Mouse (Mus musculus): ENCODE measurements around the gene Gm13030. TPM values are rescaled to one million over a fixed set of nuclear protein-coding genes. Genes with fewer than 3 reads are reported as not detected.
A peak's percentile ranks its signal among the peaks of the same experiment; 100 is the strongest.

Gene Gm13030
- polyA plus RNA-seq, 1 experiment from 2014 or later, result not detected

DNA sequence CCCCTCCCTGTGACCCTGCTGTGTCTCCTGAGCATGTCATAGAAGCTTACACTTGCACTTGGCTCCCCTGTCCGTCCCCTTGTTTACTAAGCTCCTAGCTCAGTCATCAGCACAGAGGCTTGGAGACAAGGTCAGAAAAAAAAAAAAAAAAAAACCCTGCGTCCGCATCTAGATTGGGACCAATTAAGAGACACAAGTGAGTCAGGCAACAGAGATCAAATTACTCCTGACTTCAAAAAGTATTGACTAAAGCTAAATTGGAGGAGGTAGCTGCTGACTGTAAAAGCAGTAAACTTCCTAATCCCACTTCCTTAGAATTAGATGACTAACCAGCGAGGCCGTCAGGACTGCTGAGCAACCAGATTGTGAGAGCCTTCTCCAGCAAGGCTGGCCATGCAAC, 8.7 kb downstream of the Gm13030 start:
- no peak overlapping the region for H3K4me3 ChIP-seq (replicated peaks)
- no peaks in the 10 kb centered on the region for H3K9me3 ChIP-seq (replicated peaks)
- H3K9ac ChIP-seq (replicated peaks), result no peak overlapping the region
- 31% methylated on average over 5 of the region's 5 CpGs for WGBS
- H3K4me2 ChIP-seq, result no peak overlapping the region
- H3K36me3 ChIP-seq, result no peaks in the 10 kb centered on the region
- ATAC-seq (ENCODE audit: low FRiP score), result no peak
- no peak overlapping the region for H3K27ac ChIP-seq (replicated peaks)
- peaks cover 3% of the 10 kb centered on the region; the same call in 1 of the 2 replicates for H3K4me1 ChIP-seq
- no peaks in the 10 kb centered on the region for H3K27me3 ChIP-seq (replicated peaks)

DNA sequence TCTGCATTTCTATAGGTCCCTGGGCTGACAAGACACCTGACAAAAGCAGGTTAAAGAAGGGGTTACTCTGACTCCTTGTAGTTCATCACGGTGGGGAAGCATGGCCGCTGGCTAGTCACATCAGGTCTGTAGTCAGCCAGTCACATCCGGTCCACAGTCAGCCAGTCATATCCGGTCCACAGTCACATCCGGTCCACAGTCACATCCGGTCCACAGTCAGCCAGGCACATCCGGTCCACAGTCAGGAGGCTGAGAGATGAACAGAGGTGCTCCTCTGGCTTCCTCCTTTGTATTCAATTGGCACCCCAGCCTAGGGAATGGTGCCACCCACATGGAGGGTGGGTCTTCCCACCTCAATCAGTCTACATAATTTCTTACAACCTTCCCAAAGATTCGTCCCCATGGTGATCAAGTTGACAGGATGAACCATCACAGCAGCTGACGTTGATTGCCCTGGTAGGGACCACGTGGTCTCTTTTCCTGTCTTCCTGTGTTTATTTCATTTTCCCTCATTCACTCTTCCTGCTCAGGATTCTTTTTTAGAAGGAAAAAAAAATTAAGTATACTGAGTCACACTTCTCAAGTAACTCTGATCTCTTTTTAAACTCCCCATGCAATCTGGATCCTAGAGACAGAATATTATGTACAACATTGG, 10.3 kb downstream of the Gm13030 start, which contains the start of gene Pla2g5:
Pla2g5 (minus strand) TSS at position 139 of the 655 bp plus-strand sequence.
- no peak for ATAC-seq (ENCODE audit: low FRiP score)
- Histone ChIP-seq H3K27ac (replicated peaks) (no peak within 1 kb of the TSS), H3K4me3 (replicated peaks) (no peak within 1 kb of the TSS), H3K9me3 (replicated peaks) (no peaks in the 10 kb centered on the region), H3K9ac (replicated peaks) (no peak within 1 kb of the TSS), H3K4me1 (peaks cover 9% of the 10 kb centered on the region; the same call in 1 of the 2 replicates), H3K4me2 (no peak within 1 kb of the TSS), H3K36me3 (no peaks in the 10 kb centered on the region), H3K27me3 (replicated peaks) (no peaks in the 10 kb centered on the region)
- WGBS, result 78% methylated on average over 10 of the region's 10 CpGs

DNA sequence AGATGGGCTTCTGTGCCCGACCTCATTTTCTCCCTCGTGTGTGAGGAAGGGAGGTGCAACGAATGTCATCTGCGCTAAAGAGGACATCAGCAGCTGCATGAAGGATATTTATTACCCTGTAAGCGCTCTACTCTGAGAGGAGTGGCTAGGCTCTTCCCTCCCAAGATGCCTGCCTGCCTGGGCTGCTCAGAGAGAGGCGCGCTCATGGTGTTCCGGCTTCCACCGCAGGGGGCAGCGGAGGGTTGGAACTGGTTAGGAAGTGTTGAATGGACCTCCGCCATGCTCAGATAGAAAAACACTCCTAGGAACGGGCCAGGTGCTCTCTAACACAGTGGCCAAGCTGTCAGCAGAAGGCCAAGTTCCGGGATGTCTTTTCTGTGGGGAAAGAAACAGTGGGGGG, 14.0 kb downstream of the Gm13030 start:
- peaks cover 12% of the 10 kb centered on the region for H3K4me1 ChIP-seq
- WGBS, result 5% methylated on average over 13 of the region's 13 CpGs
- peak overlapping the region; percentile 77 for H3K27ac ChIP-seq (replicated peaks)
- no peak overlapping the region for H3K9ac ChIP-seq (replicated peaks)
- no peaks in the 10 kb centered on the region for H3K9me3 ChIP-seq (replicated peaks)
- peak; percentile 86 for ATAC-seq (ENCODE audit: low FRiP score)
- peak overlapping the region; percentile 32 for H3K4me3 ChIP-seq (replicated peaks)
- no peaks in the 10 kb centered on the region for H3K27me3 ChIP-seq (replicated peaks)
- H3K36me3 ChIP-seq, result no peaks in the 10 kb centered on the region
- peak overlapping the region; percentile 57 for H3K4me2 ChIP-seq

DNA sequence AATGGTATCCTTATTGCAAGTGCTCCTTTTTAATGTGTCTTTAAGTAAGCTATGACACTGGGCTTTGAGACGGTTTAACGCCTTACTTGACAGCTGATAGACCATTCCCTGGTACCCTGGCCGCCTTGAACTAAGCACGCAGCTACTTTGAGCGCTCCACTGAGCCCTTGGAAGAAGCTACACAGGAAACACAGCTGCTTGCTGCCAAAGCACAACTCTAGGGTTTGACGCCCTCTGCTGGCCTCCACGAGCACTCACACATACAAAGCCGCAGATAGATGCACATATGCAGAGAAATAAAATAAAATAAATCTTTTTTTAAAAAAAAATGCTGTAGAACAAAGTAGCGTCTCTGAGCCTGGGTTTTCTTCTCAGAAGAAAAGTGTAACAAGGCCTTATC, 14.5 kb downstream of the Gm13030 start:
- H3K9ac ChIP-seq (replicated peaks), result no peak overlapping the region
- H3K4me3 ChIP-seq (replicated peaks), result peak overlapping the region; percentile 32
- peak overlapping the region; percentile 77 for H3K27ac ChIP-seq (replicated peaks)
- H3K4me2 ChIP-seq, result peak overlapping the region; percentile 57
- H3K36me3 ChIP-seq, result no peaks in the 10 kb centered on the region
- no peaks in the 10 kb centered on the region for H3K27me3 ChIP-seq (replicated peaks)
- H3K9me3 ChIP-seq (replicated peaks), result no peaks in the 10 kb centered on the region
- peak; percentile 78 for ATAC-seq (ENCODE audit: low FRiP score)
- 15% methylated on average over 9 of the region's 9 CpGs for WGBS
- peaks cover 12% of the 10 kb centered on the region for H3K4me1 ChIP-seq

DNA sequence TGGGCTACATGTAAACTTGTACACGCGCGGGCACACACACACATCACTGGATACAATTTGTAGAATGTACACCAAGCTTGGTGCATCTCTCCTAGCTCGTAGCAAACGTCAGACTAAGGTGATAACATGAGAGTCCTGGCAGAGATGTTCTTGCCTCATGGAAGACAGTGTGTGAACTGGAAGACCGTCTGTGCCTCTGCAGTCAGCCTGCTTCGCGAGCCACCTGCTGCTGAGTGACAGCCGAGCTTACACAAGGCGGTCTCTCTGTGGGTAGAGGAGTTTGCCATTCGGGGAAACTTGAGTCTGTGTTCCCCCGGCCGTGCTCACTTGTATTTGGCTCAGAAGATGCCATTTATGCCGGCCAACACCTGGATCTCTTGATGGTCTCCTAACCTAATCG, 15.3 kb downstream of the Gm13030 start:
- WGBS, result 87% methylated on average over 15 of the region's 15 CpGs
- Histone ChIP-seq H3K4me3 (replicated peaks) (no peak overlapping the region), H3K27me3 (replicated peaks) (no peaks in the 10 kb centered on the region)

DNA sequence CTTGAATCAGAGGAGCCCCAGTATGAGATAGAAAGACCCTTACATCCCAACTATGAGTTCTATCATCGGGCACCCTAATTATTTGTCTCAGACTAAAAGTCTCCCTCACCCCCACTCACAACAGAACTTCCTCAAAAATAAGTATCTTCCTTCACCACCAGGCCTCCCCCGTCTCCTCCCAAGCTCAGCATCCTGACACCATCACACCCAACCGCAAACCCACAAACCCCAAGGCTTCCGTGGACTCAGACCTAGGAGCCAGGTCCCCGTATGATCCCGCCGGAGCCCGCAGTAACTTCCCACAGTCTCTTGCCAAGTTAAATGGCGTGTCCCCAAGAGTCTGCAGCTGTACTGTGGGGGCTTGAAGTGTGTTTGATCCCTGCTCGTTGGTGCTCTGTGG, 16.2 kb downstream of the Gm13030 start:
- Histone ChIP-seq H3K4me3 (replicated peaks) (no peak overlapping the region), H3K4me1 (peaks cover 12% of the 10 kb centered on the region), H3K27me3 (replicated peaks) (no peaks in the 10 kb centered on the region), H3K27ac (replicated peaks) (no peak overlapping the region), H3K9me3 (replicated peaks) (no peaks in the 10 kb centered on the region), H3K9ac (replicated peaks) (no peak overlapping the region), H3K36me3 (no peaks in the 10 kb centered on the region), H3K4me2 (no peak overlapping the region)
- no peak for ATAC-seq (ENCODE audit: low FRiP score)
- WGBS, result 93% methylated on average over 10 of the region's 10 CpGs

More for the DNA sequence above, 15.3 kb downstream of the Gm13030 start:
- Histone ChIP-seq H3K9me3 (replicated peaks) (no peaks in the 10 kb centered on the region), H3K27ac (replicated peaks) (no peak overlapping the region), H3K4me1 (peaks cover 12% of the 10 kb centered on the region), H3K36me3 (no peaks in the 10 kb centered on the region), H3K9ac (replicated peaks) (no peak overlapping the region), H3K4me2 (no peak overlapping the region)
- no peak for ATAC-seq (ENCODE audit: low FRiP score)

DNA sequence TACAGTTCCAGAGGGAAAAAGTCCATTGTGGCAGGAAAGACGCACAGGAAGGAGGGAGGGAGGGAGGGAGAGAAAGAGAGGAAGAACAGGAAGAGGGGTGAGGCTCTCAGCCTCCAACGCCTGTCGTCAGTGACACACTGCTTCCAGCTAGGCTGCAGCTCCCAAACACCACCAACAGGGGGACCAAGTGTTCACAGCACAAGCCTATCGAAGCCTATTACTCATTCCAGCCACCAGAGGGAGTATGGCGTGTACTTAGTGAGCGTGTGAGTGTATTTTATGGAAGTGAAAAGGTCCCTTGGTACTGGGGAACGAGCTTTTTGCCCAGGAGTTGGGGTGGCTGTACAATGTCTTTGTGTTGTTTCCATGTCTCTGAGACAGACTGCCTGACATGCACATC, 17.3 kb downstream of the Gm13030 start:
- H3K4me3 ChIP-seq (replicated peaks), result no peak overlapping the region
- peaks cover 12% of the 10 kb centered on the region for H3K4me1 ChIP-seq
- WGBS, result 23% methylated on average over 7 of the region's 7 CpGs
- no peak overlapping the region for H3K9ac ChIP-seq (replicated peaks)
- no peak overlapping the region for H3K27ac ChIP-seq (replicated peaks)
- no peak overlapping the region for H3K4me2 ChIP-seq
- no peaks in the 10 kb centered on the region for H3K36me3 ChIP-seq
- no peak for ATAC-seq (ENCODE audit: low FRiP score)
- no peaks in the 10 kb centered on the region for H3K9me3 ChIP-seq (replicated peaks)
- no peaks in the 10 kb centered on the region for H3K27me3 ChIP-seq (replicated peaks)

DNA sequence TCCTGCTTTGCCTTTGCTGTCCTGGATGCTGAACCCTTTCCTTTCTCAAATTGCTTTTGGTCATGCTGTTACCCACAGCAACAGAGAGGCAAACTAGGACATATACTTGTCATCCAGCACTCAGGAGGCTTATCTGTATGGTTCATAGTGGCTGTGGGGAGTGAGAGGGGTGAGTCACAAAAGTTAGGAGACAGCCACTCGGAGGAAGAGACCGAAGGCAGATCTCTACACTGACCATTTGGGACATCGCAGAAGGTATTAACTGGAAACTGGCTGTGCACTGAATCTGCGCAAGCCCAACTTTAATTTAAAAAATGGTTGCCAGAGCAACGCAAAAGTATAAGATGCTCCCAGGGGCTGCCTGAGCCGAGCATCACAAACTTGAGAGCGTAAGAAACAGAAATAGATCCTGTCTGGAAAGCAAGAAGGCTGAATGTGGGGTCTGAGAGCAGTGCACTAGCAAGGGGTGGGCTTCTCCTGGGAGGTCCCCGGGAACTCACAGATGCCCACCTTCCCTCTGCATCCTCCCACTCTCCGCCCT, 18.6 kb downstream of the Gm13030 start:
- H3K27ac ChIP-seq (replicated peaks), result 0 out of 2 replicates have a peak overlapping the region, but pooled peaks have one; percentile 13
- H3K9ac ChIP-seq (replicated peaks), result no peak overlapping the region
- no peaks in the 10 kb centered on the region for H3K27me3 ChIP-seq (replicated peaks)
- H3K4me3 ChIP-seq (replicated peaks), result no peak overlapping the region
- peaks cover 11% of the 10 kb centered on the region for H3K4me1 ChIP-seq
- H3K9me3 ChIP-seq (replicated peaks), result no peaks in the 10 kb centered on the region
- WGBS, result 77% methylated on average over 9 of the region's 9 CpGs
- H3K36me3 ChIP-seq, result no peaks in the 10 kb centered on the region
- ATAC-seq (ENCODE audit: low FRiP score), result no peak
- H3K4me2 ChIP-seq, result no peak overlapping the region

DNA sequence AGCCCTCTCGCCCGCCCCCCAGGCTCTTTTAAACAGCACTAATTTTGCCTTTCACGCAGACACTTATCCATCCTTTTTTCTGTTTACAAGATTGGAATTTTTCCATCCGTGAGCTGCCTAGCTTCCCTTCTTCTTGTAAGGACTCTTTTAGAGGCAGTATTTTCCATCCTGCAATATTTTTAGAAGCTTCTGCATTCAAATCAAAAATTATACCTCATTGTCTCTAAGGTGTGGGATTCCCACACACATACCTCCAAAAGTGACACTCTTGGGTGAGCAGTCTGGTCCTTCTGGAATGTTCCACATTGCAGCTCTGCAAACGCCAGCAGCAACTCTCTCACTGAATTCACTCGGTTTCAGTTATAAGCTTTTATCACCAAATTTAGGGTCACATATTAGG, 20.8 kb downstream of the Gm13030 start:
- ATAC-seq (ENCODE audit: low FRiP score), result no peak
- Histone ChIP-seq H3K4me1 (peaks cover 4% of the 10 kb centered on the region; the same call in 1 of the 2 replicates), H3K4me3 (replicated peaks) (no peak overlapping the region), H3K9ac (replicated peaks) (no peak overlapping the region), H3K9me3 (replicated peaks) (no peaks in the 10 kb centered on the region), H3K4me2 (no peak overlapping the region), H3K27me3 (replicated peaks) (no peaks in the 10 kb centered on the region), H3K27ac (replicated peaks) (no peak overlapping the region), H3K36me3 (no peaks in the 10 kb centered on the region)
- 75% methylated on average over 6 of the region's 6 CpGs for WGBS

DNA sequence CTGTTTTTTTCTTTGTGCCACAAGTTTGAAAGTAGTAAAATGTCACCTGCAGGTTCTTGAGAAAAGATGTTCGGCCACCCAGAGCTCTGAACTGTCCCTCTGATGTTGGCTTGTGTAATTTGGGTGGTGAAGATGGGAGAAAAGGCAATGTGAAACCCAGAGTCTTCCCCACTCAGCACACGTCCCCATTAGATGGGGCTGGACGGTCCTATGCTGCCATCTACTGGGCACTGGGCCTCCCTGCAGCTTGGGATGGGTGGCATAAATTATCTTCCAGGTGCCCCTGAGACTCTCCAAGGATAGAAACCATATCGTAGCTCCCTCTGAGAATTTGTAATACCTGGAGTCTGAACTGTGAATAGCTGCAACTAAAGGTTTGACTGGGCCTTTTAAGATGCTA, 22.3 kb downstream of the Gm13030 start:
- Histone ChIP-seq H3K4me1 (peaks cover 4% of the 10 kb centered on the region; the same call in 1 of the 2 replicates), H3K27me3 (replicated peaks) (no peaks in the 10 kb centered on the region), H3K9ac (replicated peaks) (no peak overlapping the region), H3K27ac (replicated peaks) (no peak overlapping the region), H3K36me3 (no peaks in the 10 kb centered on the region), H3K4me3 (replicated peaks) (no peak overlapping the region), H3K9me3 (replicated peaks) (no peaks in the 10 kb centered on the region), H3K4me2 (no peak overlapping the region)
- ATAC-seq (ENCODE audit: low FRiP score), result peak; percentile 66; the same call in 1 of the 2 replicates
- 4% methylated on average over 4 of the region's 4 CpGs for WGBS

DNA sequence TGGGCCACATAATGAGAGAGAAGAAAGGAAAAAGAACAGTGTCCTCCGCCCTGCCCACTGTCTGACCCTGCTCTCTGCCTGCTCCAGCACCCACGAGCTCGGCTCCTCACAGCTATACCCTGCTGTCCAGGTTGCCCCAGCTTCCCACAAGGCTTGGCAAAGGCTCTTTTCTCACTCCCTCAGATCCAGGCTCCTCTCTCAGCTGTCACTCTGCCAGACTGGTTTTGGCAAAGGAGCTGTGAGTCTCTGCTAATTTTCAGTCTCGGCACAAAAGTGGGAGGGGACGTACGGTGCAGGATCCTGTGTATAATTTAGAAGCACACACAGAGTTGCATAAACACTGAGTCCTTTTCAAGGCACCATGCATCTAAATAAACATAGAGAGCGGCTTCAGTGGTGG, 32.4 kb downstream of the Gm13030 start:
- H3K4me3 ChIP-seq (replicated peaks), result no peak overlapping the region
- WGBS, result 78% methylated on average over 7 of the region's 7 CpGs
- ATAC-seq (ENCODE audit: low FRiP score), result no peak

DNA sequence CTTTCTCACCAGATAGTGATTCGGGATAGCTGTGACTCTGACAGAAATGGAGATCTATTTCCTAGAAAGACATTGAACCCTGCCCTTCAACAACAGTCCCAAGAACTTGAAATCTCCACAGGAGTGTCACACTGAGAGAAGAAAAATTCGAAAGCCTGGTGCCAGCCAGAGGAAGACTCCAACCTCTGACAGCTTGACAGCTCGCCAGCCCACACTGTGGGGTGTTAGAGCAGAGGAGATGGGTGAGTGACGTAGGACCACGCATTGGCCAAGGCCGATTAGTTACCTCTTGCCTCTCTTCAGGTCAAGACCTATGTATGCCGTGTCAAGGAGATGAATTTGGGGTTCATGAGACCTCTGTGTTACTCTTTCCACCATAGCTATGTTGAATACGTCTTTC, 33.0 kb downstream of the Gm13030 start:
- no peak overlapping the region for H3K27ac ChIP-seq (replicated peaks)
- H3K36me3 ChIP-seq, result no peaks in the 10 kb centered on the region

More for the DNA sequence above, 32.4 kb downstream of the Gm13030 start:
- Histone ChIP-seq H3K9me3 (replicated peaks) (peaks cover 10% of the 10 kb centered on the region; the same call in 1 of the 2 replicates), H3K27ac (replicated peaks) (0 out of 2 replicates have a peak overlapping the region, but pooled peaks have one; percentile 9), H3K4me1 (no peaks in the 10 kb centered on the region), H3K36me3 (no peaks in the 10 kb centered on the region), H3K4me2 (no peak overlapping the region), H3K9ac (replicated peaks) (no peak overlapping the region), H3K27me3 (replicated peaks) (no peaks in the 10 kb centered on the region)

More for the DNA sequence above, 33.0 kb downstream of the Gm13030 start:
- H3K4me2 ChIP-seq, result no peak overlapping the region
- H3K9ac ChIP-seq (replicated peaks), result no peak overlapping the region
- H3K9me3 ChIP-seq (replicated peaks), result peaks cover 10% of the 10 kb centered on the region; the same call in 1 of the 2 replicates
- WGBS, result 90% methylated on average over 8 of the region's 8 CpGs
- no peak overlapping the region for H3K4me3 ChIP-seq (replicated peaks)
- ATAC-seq (ENCODE audit: low FRiP score), result no peak
- H3K4me1 ChIP-seq, result no peaks in the 10 kb centered on the region
- H3K27me3 ChIP-seq (replicated peaks), result no peaks in the 10 kb centered on the region
